Mouse (Mus musculus) lung, postnatal 0 days (tissue): ENCODE measurements around the gene Txnrd3.

Experiments
- CTCF ChIP-seq: IDR thresholded peaks from 2 replicates; pipeline ENCODE4 v1.5.1; 2016; ENCODE audit warnings: antibody characterized with exemption, mild to moderate bottlenecking
- EP300 ChIP-seq: IDR thresholded peaks from 2 replicates; pipeline ENCODE4 v1.6.1; 2016; ENCODE audit warnings: antibody characterized with exemption, mild to moderate bottlenecking, control low read depth

GRCm38 (mm10) chr6:89614107-89614471 is 29.7 kb upstream of the Txnrd3 start:
- TF ChIP-seq EP300 (no peak), CTCF (no peak)
